Mouse (Mus musculus): ENCODE results near the gene Slc2a5. TPM values are rescaled to one million over a fixed set of nuclear protein-coding genes. Genes with fewer than 3 reads are reported as not detected.

The Slc2a5 gene
- 1.8 and 2.1 TPM in 2 replicates for polyA plus RNA-seq (2012; rRNA removed)

DNA sequence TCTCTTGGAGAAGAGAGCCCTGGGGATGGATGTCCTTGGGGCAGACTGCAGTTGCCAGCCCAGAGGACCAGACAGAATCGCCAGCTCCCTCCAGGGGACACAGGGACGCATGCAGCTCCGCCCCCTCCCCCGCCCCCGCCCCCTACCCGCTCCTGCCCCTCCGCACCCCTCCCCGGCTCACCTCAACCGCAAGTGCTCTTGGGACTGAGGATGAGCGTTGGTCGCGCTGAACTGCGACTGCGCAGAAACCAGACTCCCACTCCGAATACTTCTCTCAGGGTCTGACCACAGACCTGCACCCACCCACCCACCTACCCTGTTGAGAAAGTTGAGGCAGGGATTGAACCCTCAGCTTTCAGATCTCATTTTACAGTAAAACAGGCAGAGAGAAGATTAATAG, at the start of gene Slc2a5:
TSS of gene Slc2a5 (plus strand) at position 229 of the 400 bp plus-strand sequence.

GRCm38 (mm10) chr4:150087161-150087889, 31.8 kb upstream of the Slc2a5 start, which contains the start of gene Gpr157:
Gene Gpr157, plus strand, starts transcription at chr4:150087365.

Other genes starting within 250 kb of the Slc2a5 start
- gene Spsb1, start 164.2 kb upstream of the Slc2a5 start, polyA plus RNA-seq (2012; rRNA removed), result 6.0 and 7.3 TPM in 2 replicates
- gene H6pd, start 110.3 kb upstream of the Slc2a5 start, polyA plus RNA-seq (2012; rRNA removed), result 3.9 and 7.6 TPM in 2 replicates
- 0.63 and 1.2 TPM in 2 replicates for gene Gpr157, start 31.9 kb upstream of the Slc2a5 start, polyA plus RNA-seq (2012; rRNA removed)
- gene Slc2a7, start 29.7 kb downstream of the Slc2a5 start, polyA plus RNA-seq (2012; rRNA removed), result not detected in 2 replicates
- 0.05 and 0.31 TPM in 2 replicates for gene Car6, start 82.0 kb downstream of the Slc2a5 start, polyA plus RNA-seq (2012; rRNA removed)
- gene Eno1, start 117.4 kb downstream of the Slc2a5 start, polyA plus RNA-seq (2012; rRNA removed), result 438 and 445 TPM in 2 replicates
- 49.3 and 58.2 TPM in 2 replicates for gene Rere, start 162.4 kb downstream of the Slc2a5 start, polyA plus RNA-seq (2012; rRNA removed)

Data from central nervous system, embryonic 14 days (tissue).